Mouse (Mus musculus) embryonic facial prominence, embryonic 11.5 days (tissue): Measurements from ENCODE around the gene Flna. TPM values are rescaled to one million over a fixed set of nuclear protein-coding genes. Genes with fewer than 3 reads are reported as not detected.
A peak's percentile ranks its signal among the peaks of the same experiment; 100 is the strongest.
"Not testable (repeated sequence)": the region's sequence is repeated elsewhere in the genome, so short reads cannot be mapped to it uniquely, and the experiment has no call there.

Experiments
- ATAC-seq: fragments of 200-750 bp; cut with Nextera tagmentation; replicated peaks from 2 replicates; pipeline ENCODE4 v1.8.0; 2017; ENCODE audit warnings: low read depth; ENCODE audit not compliant: insufficient number of reproducible peaks, low FRiP score, low TSS enrichment
- DNase-seq: peaks from one replicate; pipeline ENCODE4 v3.0.0-alpha.2; 2015; ENCODE audit warnings: low spot score
- H3K27ac ChIP-seq: fragments of 300-500 bp; sonication (generic); replicated peaks from 2 replicates; pipeline ENCODE4 v1.5.1; 2014; ENCODE audit warnings: mild to moderate bottlenecking, low read depth, low read length, control low read depth
- H3K27me3 ChIP-seq: fragments of 300-500 bp; sonication (generic); 2 replicates; pipeline ENCODE4 v1.6.1; 2014; ENCODE audit warnings: mild to moderate bottlenecking, low read length, moderate library complexity, mixed read lengths; ENCODE audit not compliant: control insufficient read depth, insufficient read depth
- H3K36me3 ChIP-seq: fragments of 300-500 bp; sonication (generic); replicated peaks from 2 replicates; pipeline ENCODE4 v1.6.1; 2014; ENCODE audit warnings: low read depth, mild to moderate bottlenecking, low read length, moderate library complexity, mixed read lengths; ENCODE audit not compliant: control insufficient read depth, insufficient read depth
- H3K4me1 ChIP-seq: fragments of 300-500 bp; sonication (generic); 2 replicates; pipeline ENCODE4 v1.6.1; 2014; ENCODE audit warnings: low read length, mixed read lengths; ENCODE audit not compliant: control insufficient read depth, insufficient read depth
- H3K4me2 ChIP-seq: fragments of 300-500 bp; sonication (generic); 2 replicates; pipeline ENCODE4 v1.6.1; 2014; ENCODE audit warnings: low read depth, mild to moderate bottlenecking, control low read depth, low read length, moderate library complexity
- H3K4me3 ChIP-seq: fragments of 300-500 bp; sonication (generic); 2 replicates; pipeline ENCODE4 v1.5.1; 2014; ENCODE audit warnings: low read depth, low read length, control low read depth
- H3K9ac ChIP-seq: fragments of 300-500 bp; sonication (generic); replicated peaks from 2 replicates; pipeline ENCODE4 v1.6.1; 2014; ENCODE audit warnings: mild to moderate bottlenecking, control low read depth, low read length
- H3K9me3 ChIP-seq: fragments of 300-500 bp; sonication (generic); replicated peaks from 2 replicates; pipeline ENCODE4 v1.6.1; 2016; ENCODE audit warnings: mild to moderate bottlenecking, low read length, inconsistent platforms, mixed read lengths; ENCODE audit not compliant: control insufficient read depth
- WGBS: fragments of 180-500 bp; shearing (Covaris S2); extraction: QIAGEN DNeasy Blood & Tissue Kit; methylation state at CpG from one replicate; pipeline ENCODE4 v1.1.7; 2014; 5-methylcytosine and 5-hydroxymethylcytosine counted together
- polyA plus RNA-seq: library from polyadenylated mRNA; unstranded; fragments of >200 nt; fragmentation: Nextera tagmentation; extraction: Ambion mirVana; gene quantifications from 2 replicates; pipeline ENCODE4 v1.2.1, GENCODE M21; 2014

Gene Flna
- polyA plus RNA-seq, 1 experiment from 2014 or later, result 267 TPM

DNA sequence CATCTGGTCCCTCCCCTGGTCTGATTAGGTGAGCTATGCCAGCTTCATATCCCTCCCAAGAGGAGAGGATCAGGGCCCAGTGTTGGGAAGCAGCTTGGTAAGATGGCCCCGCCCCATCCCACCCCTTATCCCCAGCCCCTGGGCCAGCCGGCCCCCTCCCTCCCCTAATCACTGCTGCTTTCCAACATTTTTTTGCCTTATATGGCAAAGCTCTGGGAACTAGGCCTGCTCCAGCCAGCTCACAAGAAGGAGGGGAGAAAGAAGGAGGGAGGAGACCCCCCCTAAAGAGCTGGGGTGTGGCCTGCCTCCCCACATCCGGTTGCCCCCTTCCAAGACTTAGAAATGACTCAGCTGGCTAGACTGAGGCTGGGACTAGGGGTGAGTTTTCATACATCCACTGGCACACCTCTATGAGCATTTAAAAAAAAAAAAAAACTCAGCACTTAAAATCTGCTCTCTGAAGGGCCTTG, 5.0 kb downstream of the Flna start:
- H3K36me3 ChIP-seq, result peaks cover 12% of the 10 kb centered on the region
- peak; percentile 77 for DNase-seq
- H3K9me3 ChIP-seq, result no peaks in the 10 kb centered on the region
- no peak overlapping the region for H3K27ac ChIP-seq
- H3K4me2 ChIP-seq, result peak overlapping the region; percentile 48
- no peaks in the 10 kb centered on the region for H3K27me3 ChIP-seq
- peak overlapping the region; percentile 76 for H3K9ac ChIP-seq
- no peaks in the 10 kb centered on the region for H3K4me1 ChIP-seq
- ATAC-seq, result peak; percentile 50
- peak overlapping the region; percentile 60 for H3K4me3 ChIP-seq
- 17% methylated on average over 3 of the region's 3 CpGs for WGBS

DNA sequence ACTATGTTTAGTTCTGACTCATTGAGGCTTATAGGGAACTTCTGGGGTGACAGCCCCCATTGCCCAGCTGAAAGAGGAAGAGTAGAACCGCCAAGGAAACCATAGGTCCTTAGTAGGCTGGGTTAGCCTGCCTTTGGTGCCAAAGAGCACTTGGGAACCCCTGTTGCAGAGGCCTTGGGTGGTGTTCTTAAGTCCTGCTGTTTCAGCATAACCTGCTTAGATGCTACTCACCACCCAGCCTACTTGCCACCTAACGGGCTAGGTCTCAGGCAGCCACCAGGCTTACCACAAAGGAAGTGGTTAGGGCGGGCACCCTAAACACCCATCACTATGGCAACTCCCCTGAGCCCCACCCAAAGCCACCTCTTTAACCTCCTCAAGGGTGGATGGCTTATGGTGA, 5.8 kb downstream of the Flna start:
- H3K27ac ChIP-seq, result no peak overlapping the region

DNA sequence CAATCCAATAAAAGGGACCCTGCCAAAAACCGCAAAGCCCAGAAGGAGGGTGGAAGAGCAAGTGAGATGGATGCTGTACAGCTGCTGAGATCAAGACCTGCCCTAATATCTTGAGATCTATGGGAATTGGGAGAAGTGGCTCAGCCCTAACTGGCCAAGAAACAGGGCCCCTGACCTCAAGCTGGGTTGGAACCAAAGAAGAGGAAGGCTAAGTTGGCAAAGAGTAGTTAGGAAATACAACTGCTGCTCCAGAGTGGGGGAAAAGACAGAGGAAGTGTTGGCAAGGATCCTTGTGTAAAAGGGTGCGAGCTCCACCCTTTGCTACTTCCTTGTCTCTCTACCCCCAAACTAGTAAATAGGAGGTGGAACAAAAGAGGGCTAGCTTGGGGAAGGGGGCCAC, 6.2 kb downstream of the Flna start:
- no peaks in the 10 kb centered on the region for H3K9me3 ChIP-seq
- no peak overlapping the region for H3K27ac ChIP-seq
- DNase-seq, result no peak
- H3K36me3 ChIP-seq, result peaks cover 15% of the 10 kb centered on the region
- ATAC-seq, result no peak
- H3K4me3 ChIP-seq, result no peak overlapping the region
- H3K9ac ChIP-seq, result no peak overlapping the region
- 93% methylated on average over 2 of the region's 2 CpGs for WGBS
- H3K27me3 ChIP-seq, result no peaks in the 10 kb centered on the region
- H3K4me2 ChIP-seq, result peak overlapping the region; percentile 48
- no peaks in the 10 kb centered on the region for H3K4me1 ChIP-seq

More for the DNA sequence above, 5.8 kb downstream of the Flna start:
- Histone ChIP-seq H3K36me3 (peaks cover 15% of the 10 kb centered on the region), H3K9me3 (no peaks in the 10 kb centered on the region), H3K9ac (peak overlapping the region; percentile 40), H3K27me3 (no peaks in the 10 kb centered on the region), H3K4me3 (peak overlapping the region; percentile 60), H3K4me1 (no peaks in the 10 kb centered on the region), H3K4me2 (peak overlapping the region; percentile 48)
- WGBS, result 65% methylated on average over 3 of the region's 3 CpGs
- no peak for DNase-seq
- no peak for ATAC-seq

DNA sequence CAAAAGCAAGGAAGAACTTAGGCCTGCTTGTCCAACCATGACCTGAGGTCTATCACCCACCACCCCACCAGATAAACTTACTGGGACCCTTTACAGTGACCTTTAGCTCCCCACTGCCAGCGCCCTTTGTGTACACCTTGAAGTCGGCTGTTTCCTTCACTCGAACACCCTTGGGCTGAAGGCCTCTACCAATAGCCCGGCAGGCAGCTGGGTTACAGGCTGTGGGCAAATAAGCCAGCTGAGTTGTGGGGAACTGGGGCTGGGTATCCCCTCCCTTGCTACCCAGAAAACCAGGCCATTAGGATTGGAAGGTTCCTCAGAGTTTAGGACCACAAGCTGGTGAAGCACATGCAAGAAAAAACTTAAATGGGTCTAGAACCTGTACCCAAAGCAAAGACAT, 9.3 kb downstream of the Flna start:
- Histone ChIP-seq H3K9ac (no peak overlapping the region), H3K4me2 (no peak overlapping the region), H3K27ac (no peak overlapping the region), H3K36me3 (peaks cover 19% of the 10 kb centered on the region), H3K9me3 (no peaks in the 10 kb centered on the region), H3K4me3 (no peak overlapping the region), H3K27me3 (no peaks in the 10 kb centered on the region), H3K4me1 (no peaks in the 10 kb centered on the region)
- ATAC-seq (no peak), DNase-seq (no peak)
- WGBS, result 94% methylated on average over 4 of the region's 4 CpGs

DNA sequence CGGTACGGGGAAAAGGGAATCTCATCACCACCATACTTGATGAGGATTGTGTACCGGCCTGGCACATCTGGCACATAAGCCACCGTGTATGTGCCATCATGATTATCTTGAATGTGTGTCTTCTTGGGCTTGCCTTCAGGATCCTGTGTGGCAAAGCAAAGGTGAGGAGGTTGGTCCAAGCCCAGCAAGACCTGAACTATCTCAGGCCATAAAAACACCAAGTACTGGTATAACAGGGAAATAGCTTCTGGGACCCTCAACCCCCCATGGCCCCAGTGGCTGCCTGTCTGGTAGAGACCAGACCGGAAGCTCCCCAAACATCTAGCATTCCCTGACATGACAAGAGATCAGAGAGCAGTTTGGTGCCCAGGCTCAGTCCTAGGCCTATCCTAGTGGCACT, 16.4 kb downstream of the Flna start:
- Histone ChIP-seq H3K4me2 (no peak overlapping the region), H3K9me3 (no peaks in the 10 kb centered on the region), H3K4me1 (no peaks in the 10 kb centered on the region), H3K36me3 (peaks cover 9% of the 10 kb centered on the region), H3K27ac (no peak overlapping the region), H3K9ac (no peak overlapping the region), H3K4me3 (no peak overlapping the region), H3K27me3 (no peaks in the 10 kb centered on the region)
- DNase-seq, result no peak
- WGBS, result 90% methylated on average over 5 of the region's 5 CpGs
- ATAC-seq, result no peak

DNA sequence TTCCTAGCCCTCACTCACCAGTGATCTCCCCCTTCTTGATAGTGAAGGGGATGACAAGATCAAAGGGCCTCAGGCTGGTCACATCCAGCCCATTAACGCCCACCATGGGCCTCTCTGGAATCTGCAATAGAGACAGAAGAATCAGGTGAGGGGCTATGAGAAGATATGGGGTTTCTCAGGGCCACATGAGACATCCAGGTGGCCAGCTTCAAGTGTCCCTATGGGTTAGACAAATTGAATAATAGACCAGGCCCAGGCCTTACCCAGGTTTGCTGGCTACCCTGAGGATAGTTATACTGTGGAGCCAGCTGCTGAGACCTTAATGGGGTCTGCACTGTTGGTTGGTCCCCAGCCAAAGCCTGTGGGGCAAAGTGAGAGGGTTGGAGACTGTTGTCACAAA, 19.6 kb downstream of the Flna start:
- ATAC-seq, result no peak
- no peaks in the 10 kb centered on the region for H3K4me1 ChIP-seq
- DNase-seq, result no peak
- WGBS, result 71% methylated on average over 1 of the region's 1 CpGs
- no peak overlapping the region for H3K4me3 ChIP-seq
- H3K27me3 ChIP-seq, result no peaks in the 10 kb centered on the region
- H3K27ac ChIP-seq, result no peak overlapping the region
- no peak overlapping the region for H3K9ac ChIP-seq
- no peaks in the 10 kb centered on the region for H3K9me3 ChIP-seq
- H3K36me3 ChIP-seq, result peaks cover 17% of the 10 kb centered on the region
- H3K4me2 ChIP-seq, result no peak overlapping the region

DNA sequence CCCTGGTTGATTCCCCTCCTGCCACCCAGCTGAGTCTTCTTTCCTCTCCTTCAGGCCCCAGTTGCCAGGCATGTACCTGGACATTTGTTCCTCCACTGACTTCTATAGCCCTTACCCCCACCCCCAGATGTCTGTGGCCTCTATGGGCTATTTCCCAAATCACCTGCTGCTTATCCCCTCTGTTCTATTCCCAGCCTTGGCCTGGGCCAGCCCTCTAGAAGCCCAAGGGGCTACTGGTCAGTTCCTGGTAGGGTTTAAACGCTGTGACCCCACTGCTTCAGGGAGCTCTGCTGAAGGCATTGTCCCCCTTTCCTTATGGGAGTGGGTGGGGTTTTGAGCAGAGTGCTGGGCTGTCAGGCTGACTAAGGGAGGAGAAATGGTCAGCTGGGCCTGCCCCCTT, 29.5 kb downstream of the Flna start:
- ATAC-seq, DNase-seq: not testable (repeated sequence)
- 63% methylated on average over 1 of the region's 1 CpGs for WGBS

DNA sequence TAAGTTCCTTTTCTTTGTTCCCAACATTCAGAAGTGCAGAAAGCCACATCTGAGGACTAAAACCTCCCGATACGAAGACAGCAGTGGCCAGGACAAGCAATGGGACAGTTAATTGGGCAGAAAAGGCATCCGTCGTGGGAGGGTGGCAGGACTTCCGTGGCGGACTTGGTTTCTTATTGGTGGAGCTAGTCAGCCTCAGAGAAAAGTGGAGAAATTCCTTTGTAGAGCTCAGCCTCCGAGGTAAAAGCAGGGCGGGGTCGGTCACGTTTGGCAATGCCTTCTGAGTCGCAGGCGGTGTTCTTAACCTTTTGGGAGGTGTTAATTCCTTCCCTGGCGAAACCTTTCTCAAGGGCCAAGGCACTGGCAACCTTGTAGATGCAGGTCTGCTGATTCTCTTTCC, 30.2 kb downstream of the Flna start:
- no peak for DNase-seq
- no peak overlapping the region for H3K4me2 ChIP-seq
- H3K27ac ChIP-seq, result no peak overlapping the region
- H3K4me1 ChIP-seq, result no peaks in the 10 kb centered on the region
- H3K36me3 ChIP-seq, result no peaks in the 10 kb centered on the region; the same call in 1 of the 2 replicates
- no peak overlapping the region for H3K4me3 ChIP-seq
- no peaks in the 10 kb centered on the region for H3K9me3 ChIP-seq
- no peaks in the 10 kb centered on the region for H3K27me3 ChIP-seq
- H3K9ac ChIP-seq, result no peak overlapping the region
- WGBS, result 60% methylated on average over 13 of the region's 13 CpGs
- ATAC-seq, result no peak

More for the DNA sequence above, 29.5 kb downstream of the Flna start:
- not testable (repeated sequence) for H3K4me1 ChIP-seq, H3K36me3 ChIP-seq, H3K4me2 ChIP-seq, H3K9me3 ChIP-seq, H3K9ac ChIP-seq, H3K27ac ChIP-seq, H3K27me3 ChIP-seq, H3K4me3 ChIP-seq
